Mouse (Mus musculus): ENCODE measurements around the gene Pecam1.

DNA sequence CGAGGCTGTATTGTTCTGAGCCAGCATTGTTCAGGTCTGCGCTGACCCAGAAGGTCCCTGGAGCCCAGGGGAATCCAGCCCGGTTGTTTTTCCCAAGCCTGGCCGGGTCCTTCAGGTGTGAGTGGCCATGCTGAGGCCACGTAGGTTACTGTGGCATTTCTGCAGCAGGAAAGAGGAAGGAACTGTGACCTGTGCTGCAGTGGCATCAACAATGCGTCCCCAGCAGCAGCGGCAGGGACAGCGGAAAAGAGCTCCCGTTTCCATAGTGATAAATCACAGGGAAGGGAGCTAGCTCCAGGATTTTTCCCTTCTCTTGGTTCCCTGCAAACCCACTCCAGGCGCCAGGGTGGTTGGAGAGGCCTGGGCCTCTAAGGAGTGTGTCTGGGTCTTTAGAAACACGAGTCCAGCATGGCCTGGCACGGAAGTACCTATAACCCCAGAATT, 13.2 kb downstream of the Pecam1 start:
- TF ChIP-seq CTCF (IDR thresholded peaks at IDR 0.05; ENCODE audit: control insufficient read depth, insufficient read depth, insufficient read length) (no peak), USF1 (IDR thresholded peaks at IDR 0.05; ENCODE audit: low read depth) (no peak), MAX (IDR thresholded peaks at IDR 0.05) (no peak), CEBPB (IDR thresholded peaks at IDR 0.05; ENCODE audit: low read depth) (no peak), MYOG (IDR thresholded peaks at IDR 0.05; ENCODE audit: control insufficient read depth, extremely low read depth, insufficient read length) (no peak), MYOD1 (IDR thresholded peaks at IDR 0.05; ENCODE audit: control insufficient read depth, insufficient read length, low read depth) (no peak)

Data from C2C12 (cell line).